Mouse (Mus musculus): ENCODE results near the gene Tbl2.

DNA sequence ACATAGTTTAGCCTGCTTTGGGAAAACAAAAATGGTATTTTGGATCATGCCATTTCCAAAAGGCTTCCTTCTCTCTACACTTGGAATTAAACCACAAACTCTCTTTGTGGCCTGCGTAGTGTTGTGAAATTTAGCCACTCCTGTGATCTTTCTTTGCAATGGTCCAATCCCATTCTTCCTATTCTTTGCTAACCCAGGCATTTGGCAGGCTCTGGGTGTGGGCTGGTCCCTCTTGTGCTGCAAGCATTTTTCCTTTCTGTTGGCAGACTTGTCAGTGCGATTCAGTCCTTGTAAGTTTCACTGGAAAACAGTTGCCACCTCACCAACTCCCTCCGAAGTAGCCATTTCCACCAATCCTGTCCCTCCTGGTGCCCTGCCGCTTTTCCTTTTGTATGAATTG, 11.8 kb downstream of the Tbl2 start:
- TF ChIP-seq CTCF (IDR thresholded peaks at IDR 0.05; ENCODE audit: low read depth, low read length) = no peak
- no peak for TF ChIP-seq POLR2A (IDR thresholded peaks at IDR 0.05; ENCODE audit: borderline replicate concordance, low read depth, low read length)

Data from bone marrow macrophage, adult 2 months (primary cell).